Mouse (Mus musculus) liver, adult 2 months (tissue): ENCODE measurements at regions not wholly inside any gene's neighbourhood (a gene's known extent, or its start where the extent isn't known, plus 50 kb on each side); places are given as distances from the start of the nearest gene placed in this dataset.

ENCODE experiments used
- CTCF ChIP-seq: fragments of 200-500 bp; IDR thresholded peaks from 2 replicates; pipeline ENCODE4 v1.5.1; 2011; ENCODE audit warnings: low read depth, low read length, control low read depth
- POLR2A ChIP-seq: fragments of 200-500 bp; IDR thresholded peaks from 2 replicates; pipeline ENCODE4 v1.6.1; 2011; ENCODE audit warnings: low read length, control low read depth; ENCODE audit not compliant: insufficient read depth; ENCODE audit errors: extremely low read depth

DNA sequence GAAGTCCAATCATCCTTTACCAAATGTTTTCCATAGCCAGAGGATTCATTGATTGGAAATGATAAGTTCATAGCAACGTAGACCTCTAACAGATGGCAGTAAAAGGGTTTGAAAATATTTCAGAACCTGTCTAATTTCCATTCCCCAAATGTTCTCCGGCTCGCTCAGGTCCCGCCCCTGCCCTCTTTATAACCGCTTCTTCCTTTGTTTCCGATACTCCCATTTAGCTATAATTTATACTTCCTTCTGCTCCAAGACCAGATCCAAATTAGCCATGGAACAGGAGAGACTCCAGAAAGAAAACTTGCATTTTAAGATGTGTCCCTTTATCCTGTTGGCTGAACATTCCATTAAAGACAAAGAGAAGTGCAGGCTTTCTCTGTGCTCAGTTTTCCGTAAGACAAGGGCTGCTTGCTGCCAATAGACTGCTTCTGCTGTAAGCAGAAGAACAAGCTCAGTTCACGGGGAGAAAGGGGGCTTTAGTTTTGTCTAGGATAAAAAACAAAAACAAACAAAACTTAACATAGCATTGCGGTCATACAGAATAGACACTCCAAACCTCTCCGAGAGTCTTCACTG lies 202.7 kb upstream of the Prkcq start:
- TF ChIP-seq CTCF (no peak), POLR2A (no peak)
